Comparison of ENCODE assay signal across 22 mouse cellular contexts in genomic region chr9:9316021-9316420, GRCm38 (mm10).
"Had no signal": no experiment of that assay in that cellular context is flagged by ENCODE, and none has a peak within 500 bp of the region (broad histone marks: within the 10 kb centered on the region; RNA-seq: fewer than 3 reads in every experiment).

No protein-coding gene starts in this region.

- H3K9ac ChIP-seq: liver, embryonic 13.5 days; liver, embryonic 15.5 days; liver, postnatal 0 days; lung, embryonic 15.5 days; midbrain, embryonic 12.5 days; neural tube, embryonic 13.5 days; neural tube, embryonic 15.5 days had no signal

- H3K36me3 ChIP-seq: liver, embryonic 13.5 days; liver, embryonic 15.5 days; lung, embryonic 15.5 days; midbrain, embryonic 12.5 days; neural tube, embryonic 13.5 days; neural tube, embryonic 15.5 days had no signal

- DNase-seq: liver, embryonic 13.5 days; liver, postnatal 0 days; lung, adult 2 months; lung, postnatal 14 days; lung, postnatal 36 days; retina, postnatal 1 day; right cerebral cortex, adult 18-20 months; right cerebral cortex, postnatal 25 days; right cerebral cortex, postnatal 4 days; spleen, adult 18-20 months; thymus, adult 18-20 months; thymus, postnatal 14 days; thymus, postnatal 36 days had no signal

- H3K4me2 ChIP-seq: liver, embryonic 13.5 days; liver, embryonic 15.5 days; lung, embryonic 15.5 days; midbrain, embryonic 12.5 days; neural tube, embryonic 13.5 days; neural tube, embryonic 15.5 days had no signal

- H3K9me3 ChIP-seq: liver, embryonic 13.5 days; liver, embryonic 15.5 days; lung, embryonic 15.5 days; midbrain, embryonic 12.5 days; neural tube, embryonic 13.5 days; neural tube, embryonic 15.5 days had no signal

- ATAC-seq: liver, postnatal 0 days; lung, postnatal 0 days; midbrain, embryonic 16.5 days had no signal

- H3K4me1 ChIP-seq: liver, embryonic 13.5 days; liver, embryonic 15.5 days; megakaryocyte, embryonic 14.5 days; neural tube, embryonic 13.5 days; neural tube, embryonic 15.5 days had no signal

- H3K4me3 ChIP-seq: liver, embryonic 13.5 days; liver, embryonic 15.5 days; lung, embryonic 15.5 days; megakaryocyte, embryonic 14.5 days; midbrain, embryonic 12.5 days; neural tube, embryonic 13.5 days; neural tube, embryonic 15.5 days had no signal

- H3K27me3 ChIP-seq: liver, embryonic 13.5 days; liver, embryonic 15.5 days; lung, embryonic 15.5 days; megakaryocyte, embryonic 14.5 days; midbrain, embryonic 12.5 days; neural tube, embryonic 13.5 days; neural tube, embryonic 15.5 days had no signal

- H3K27ac ChIP-seq: liver, embryonic 13.5 days; liver, embryonic 15.5 days; lung, embryonic 15.5 days; macrophage; midbrain, embryonic 12.5 days; neural tube, embryonic 13.5 days; neural tube, embryonic 15.5 days had no signal
